Mouse (Mus musculus): ENCODE measurements around the gene Vkorc1l1. TPM values are rescaled to one million over a fixed set of nuclear protein-coding genes. Genes with fewer than 3 reads are reported as not detected.

Vkorc1l1 gene
- total RNA-seq, 2 experiments from 2014 or later = 17.9 to 39.4 TPM

DNA sequence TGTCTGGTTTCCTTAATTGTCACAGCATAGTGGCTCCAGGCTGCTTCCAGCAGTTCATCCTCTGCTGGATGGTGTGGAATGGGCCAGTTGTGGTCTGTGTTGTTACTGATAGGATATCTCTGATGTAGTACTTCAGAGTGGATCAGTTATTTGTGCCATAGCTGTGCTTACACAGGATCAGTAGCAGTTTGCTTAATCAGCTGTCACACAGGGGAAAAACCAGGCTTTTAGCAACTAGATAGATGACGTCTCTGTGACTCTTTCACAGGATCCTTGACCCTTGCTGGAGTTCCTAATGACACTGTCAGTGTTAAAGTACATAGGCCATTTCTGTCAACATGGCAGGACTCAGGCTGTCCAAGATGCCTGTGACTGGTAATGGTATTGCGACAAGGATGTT lies 92.1 kb downstream of the Vkorc1l1 start:
- no peak for ATAC-seq (ENCODE audit: poor library complexity, severe bottlenecking)

Other genes with a start within 250 kb of the Vkorc1l1 start
- gene Sept14, start 233.5 kb upstream of the Vkorc1l1 start, total RNA-seq (2015) = not detected in 2 replicates
- gene Sept14, start 233.5 kb upstream of the Vkorc1l1 start, total RNA-seq (2017) = not detected in 2 replicates
- 106 and 130 TPM in 2 replicates for gene Mrps17, start 226.5 kb upstream of the Vkorc1l1 start, total RNA-seq (2015)
- gene Mrps17, start 226.5 kb upstream of the Vkorc1l1 start, total RNA-seq (2017) = 52.3 and 78.1 TPM in 2 replicates
- 26.3 and 29.6 TPM in 2 replicates for gene Nipsnap2, start 216.9 kb upstream of the Vkorc1l1 start, total RNA-seq (2015)
- 26.5 and 29.3 TPM in 2 replicates for gene Nipsnap2, start 216.9 kb upstream of the Vkorc1l1 start, total RNA-seq (2017)
- gene Psph, start 154.5 kb upstream of the Vkorc1l1 start, total RNA-seq (2015) = 8.8 and 11.1 TPM in 2 replicates
- 9.8 and 10.3 TPM in 2 replicates for gene Psph, start 154.5 kb upstream of the Vkorc1l1 start, total RNA-seq (2017)
- 3.7 TPM in 2 replicates for gene Sumf2, start 95.0 kb upstream of the Vkorc1l1 start, total RNA-seq (2015)
- 13.5 and 18.7 TPM in 2 replicates for gene Sumf2, start 95.0 kb upstream of the Vkorc1l1 start, total RNA-seq (2017)
- gene Chchd2, start 54.5 kb upstream of the Vkorc1l1 start, total RNA-seq (2015) = 261 and 270 TPM in 2 replicates
- 123 and 132 TPM in 2 replicates for gene Chchd2, start 54.5 kb upstream of the Vkorc1l1 start, total RNA-seq (2017)
- gene Zbed5, start 46.2 kb upstream of the Vkorc1l1 start, total RNA-seq (2015) = 0.07 TPM in 1 of 2 replicates, not detected in the other
- not detected in 2 replicates for gene Zbed5, start 46.2 kb upstream of the Vkorc1l1 start, total RNA-seq (2017)
- gene Phkg1, start 43.4 kb upstream of the Vkorc1l1 start, total RNA-seq (2015) = not detected in 2 replicates
- gene Phkg1, start 43.4 kb upstream of the Vkorc1l1 start, total RNA-seq (2017) = 0.41 TPM in 1 of 2 replicates, not detected in the other
- gene Nupr1l, start 33.4 kb upstream of the Vkorc1l1 start, total RNA-seq (2015) = 0.71 and 2.9 TPM in 2 replicates
- gene Nupr1l, start 33.4 kb upstream of the Vkorc1l1 start, total RNA-seq (2017) = 0.66 and 2.1 TPM in 2 replicates
- gene Gusb, start 61.1 kb downstream of the Vkorc1l1 start, total RNA-seq (2015) = 101 and 111 TPM in 2 replicates
- gene Gusb, start 61.1 kb downstream of the Vkorc1l1 start, total RNA-seq (2017) = 63.9 and 70.8 TPM in 2 replicates
- 20.2 and 29.5 TPM in 2 replicates for gene Asl, start 87.3 kb downstream of the Vkorc1l1 start, total RNA-seq (2015)
- gene Asl, start 87.3 kb downstream of the Vkorc1l1 start, total RNA-seq (2017) = 21.3 and 25.7 TPM in 2 replicates
- 49.4 and 54.0 TPM in 2 replicates for gene Crcp, start 87.3 kb downstream of the Vkorc1l1 start, total RNA-seq (2015)
- gene Crcp, start 87.3 kb downstream of the Vkorc1l1 start, total RNA-seq (2017) = 48.3 and 53.8 TPM in 2 replicates
- gene Tpst1, start 131.4 kb downstream of the Vkorc1l1 start, total RNA-seq (2015) = 14.9 and 18.5 TPM in 2 replicates
- gene Tpst1, start 131.4 kb downstream of the Vkorc1l1 start, total RNA-seq (2017) = 8.2 and 12.4 TPM in 2 replicates
- gene Kctd7, start 202.9 kb downstream of the Vkorc1l1 start, total RNA-seq (2015) = 1.0 and 1.4 TPM in 2 replicates
- gene Kctd7, start 202.9 kb downstream of the Vkorc1l1 start, total RNA-seq (2017) = 2.2 and 8.9 TPM in 2 replicates
- gene Rabgef1, start 229.8 kb downstream of the Vkorc1l1 start, total RNA-seq (2015) = 16.8 and 19.0 TPM in 2 replicates
- gene Rabgef1, start 229.8 kb downstream of the Vkorc1l1 start, total RNA-seq (2017) = 19.9 and 22.2 TPM in 2 replicates